Mouse (Mus musculus): Measurements from ENCODE around the gene Tox2. TPM values are rescaled to one million over a fixed set of nuclear protein-coding genes. Genes with fewer than 3 reads are reported as not detected.

Tox2 gene
- polyA plus RNA-seq, 1 experiment: 4.5 TPM

DNA sequence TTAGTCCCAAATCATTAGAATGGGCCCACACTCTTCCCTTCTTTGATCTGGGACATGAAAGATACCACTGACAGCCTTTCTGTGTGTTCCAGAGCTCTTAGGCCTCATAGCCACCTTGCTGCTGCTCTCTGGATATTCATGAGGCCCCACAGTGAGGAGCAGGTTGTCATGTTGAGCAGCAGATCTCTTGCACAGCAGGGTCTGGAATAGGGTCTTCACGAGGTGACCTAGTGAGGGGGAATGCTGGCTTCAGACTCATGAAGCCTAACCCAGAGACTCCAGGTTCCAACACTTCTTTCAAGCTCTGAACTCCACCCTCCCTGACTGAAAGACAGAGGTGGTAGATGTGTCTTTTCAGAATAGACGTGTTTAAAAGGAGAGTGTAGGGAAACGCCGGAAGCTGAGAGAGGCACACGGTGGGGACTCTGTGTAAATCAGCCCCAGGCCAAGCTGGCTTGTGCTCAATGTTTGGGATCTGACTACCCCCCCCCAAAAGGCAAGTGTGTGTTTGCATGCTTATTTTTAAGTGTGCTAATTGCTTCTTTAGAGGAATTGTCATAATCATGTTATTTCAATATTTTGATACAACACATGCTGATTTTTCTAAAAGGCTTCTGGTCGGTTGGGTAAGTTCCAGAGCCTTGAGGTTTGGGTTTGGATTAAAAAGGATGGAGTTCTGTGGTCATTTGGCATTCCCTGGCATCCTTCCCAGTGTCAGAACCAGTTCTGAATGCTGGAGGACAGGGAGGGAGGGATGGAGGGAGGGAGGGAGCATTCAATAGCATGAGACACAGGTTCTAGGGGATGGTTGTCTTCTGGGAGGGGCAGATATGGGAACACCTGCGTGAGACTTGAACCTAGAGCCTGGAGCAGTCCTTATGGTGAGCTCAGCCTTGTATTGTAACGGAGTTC is 68.9 kb downstream of the Tox2 start:
- Histone ChIP-seq H3K36me3 (replicated peaks; ENCODE audit: low read length) (no peaks in the 10 kb centered on the region), H3K9me3 (no peaks in the 10 kb centered on the region), H3K27me3 (replicated peaks) (peaks cover 80% of the 10 kb centered on the region), H3K4me1 (peaks cover 10% of the 10 kb centered on the region), H3K4me3 (replicated peaks) (no peak overlapping the region)
- TF ChIP-seq FLI1 (IDR thresholded peaks at IDR 0.05; ENCODE audit: low read length): no peak
- no peak for TF ChIP-seq GATA1 (IDR thresholded peaks at IDR 0.05; ENCODE audit: borderline replicate concordance, low read length)

DNA sequence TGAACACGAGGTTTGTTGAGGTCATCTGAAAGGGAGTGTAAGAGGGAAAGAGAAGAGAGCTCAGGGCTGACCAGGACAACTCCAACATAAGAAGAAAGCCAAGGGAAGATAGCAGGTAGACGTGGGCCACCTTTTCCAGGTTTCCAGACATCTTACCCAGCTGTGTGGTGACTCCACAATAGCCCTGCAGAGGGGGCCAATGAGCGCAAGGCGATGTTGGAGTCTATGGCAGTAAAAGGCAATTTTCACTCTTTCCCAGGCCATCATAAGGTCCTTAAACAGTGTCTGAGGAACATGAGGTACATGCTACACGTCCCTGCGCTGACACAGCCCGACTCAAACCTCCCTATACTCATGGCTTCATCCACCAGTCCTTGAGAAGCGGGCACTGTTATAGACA is 70.9 kb downstream of the Tox2 start:
- H3K4me3 ChIP-seq (replicated peaks): no peak overlapping the region
- peaks cover 3% of the 10 kb centered on the region; the same call in 1 of the 2 replicates for H3K9me3 ChIP-seq
- peaks cover 18% of the 10 kb centered on the region for H3K4me1 ChIP-seq
- peaks cover 80% of the 10 kb centered on the region for H3K27me3 ChIP-seq (replicated peaks)
- TF ChIP-seq GATA1 (IDR thresholded peaks at IDR 0.05; ENCODE audit: borderline replicate concordance, low read length): no peak
- no peak for TF ChIP-seq FLI1 (IDR thresholded peaks at IDR 0.05; ENCODE audit: low read length)
- H3K36me3 ChIP-seq (replicated peaks; ENCODE audit: low read length): no peaks in the 10 kb centered on the region

DNA sequence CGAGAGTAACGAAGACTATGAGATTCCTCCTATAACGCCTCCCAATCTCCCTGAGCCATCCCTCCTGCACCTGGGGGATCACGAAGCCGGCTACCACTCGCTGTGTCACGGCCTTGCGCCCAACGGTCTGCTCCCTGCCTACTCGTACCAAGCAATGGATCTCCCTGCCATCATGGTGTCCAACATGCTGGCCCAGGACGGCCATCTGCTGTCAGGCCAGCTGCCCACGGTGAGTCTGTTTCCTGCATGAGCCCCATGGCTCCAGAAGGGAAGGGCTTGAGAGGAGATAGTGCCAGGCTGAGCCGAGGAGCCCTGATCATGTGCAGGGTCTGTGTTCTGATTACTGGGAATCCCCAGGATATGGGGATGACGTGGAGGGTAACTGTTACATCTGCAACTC is 73.1 kb downstream of the Tox2 start:
- Histone ChIP-seq H3K27me3 (replicated peaks) (peaks cover 85% of the 10 kb centered on the region), H3K36me3 (replicated peaks; ENCODE audit: low read length) (no peaks in the 10 kb centered on the region), H3K4me3 (replicated peaks) (peak overlapping the region; percentile 46), H3K9me3 (peaks cover 3% of the 10 kb centered on the region; the same call in 1 of the 2 replicates), H3K4me1 (peaks cover 18% of the 10 kb centered on the region)
- no peak for TF ChIP-seq GATA1 (IDR thresholded peaks at IDR 0.05; ENCODE audit: borderline replicate concordance, low read length)
- no peak for TF ChIP-seq FLI1 (IDR thresholded peaks at IDR 0.05; ENCODE audit: low read length)

DNA sequence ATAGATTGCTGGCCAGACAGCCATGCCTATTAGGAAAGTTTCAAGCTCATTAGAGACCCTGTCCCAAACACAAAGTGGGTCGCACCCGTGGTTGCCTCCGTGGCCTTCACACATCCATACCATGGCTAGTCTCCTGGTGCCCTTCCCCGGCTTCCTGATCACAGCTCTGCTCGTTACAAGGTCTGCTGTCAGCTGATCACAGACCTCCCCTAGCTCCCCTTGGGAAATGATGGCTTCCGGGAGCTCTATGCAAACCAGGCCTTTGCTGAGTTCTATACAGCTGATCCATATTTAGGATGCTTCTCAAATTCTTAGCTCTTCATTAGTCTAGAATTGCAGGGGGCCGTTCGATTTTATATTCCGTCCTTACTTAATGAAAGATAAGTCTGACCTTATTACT is 75.1 kb downstream of the Tox2 start:
- Histone ChIP-seq H3K36me3 (replicated peaks; ENCODE audit: low read length) (no peaks in the 10 kb centered on the region), H3K9me3 (peaks cover 3% of the 10 kb centered on the region; the same call in 1 of the 2 replicates), H3K27me3 (replicated peaks) (peaks cover 86% of the 10 kb centered on the region), H3K4me1 (peaks cover 18% of the 10 kb centered on the region), H3K4me3 (replicated peaks) (no peak overlapping the region)
- TF ChIP-seq GATA1 (IDR thresholded peaks at IDR 0.05; ENCODE audit: borderline replicate concordance, low read length): no peak
- no peak for TF ChIP-seq FLI1 (IDR thresholded peaks at IDR 0.05; ENCODE audit: low read length)

DNA sequence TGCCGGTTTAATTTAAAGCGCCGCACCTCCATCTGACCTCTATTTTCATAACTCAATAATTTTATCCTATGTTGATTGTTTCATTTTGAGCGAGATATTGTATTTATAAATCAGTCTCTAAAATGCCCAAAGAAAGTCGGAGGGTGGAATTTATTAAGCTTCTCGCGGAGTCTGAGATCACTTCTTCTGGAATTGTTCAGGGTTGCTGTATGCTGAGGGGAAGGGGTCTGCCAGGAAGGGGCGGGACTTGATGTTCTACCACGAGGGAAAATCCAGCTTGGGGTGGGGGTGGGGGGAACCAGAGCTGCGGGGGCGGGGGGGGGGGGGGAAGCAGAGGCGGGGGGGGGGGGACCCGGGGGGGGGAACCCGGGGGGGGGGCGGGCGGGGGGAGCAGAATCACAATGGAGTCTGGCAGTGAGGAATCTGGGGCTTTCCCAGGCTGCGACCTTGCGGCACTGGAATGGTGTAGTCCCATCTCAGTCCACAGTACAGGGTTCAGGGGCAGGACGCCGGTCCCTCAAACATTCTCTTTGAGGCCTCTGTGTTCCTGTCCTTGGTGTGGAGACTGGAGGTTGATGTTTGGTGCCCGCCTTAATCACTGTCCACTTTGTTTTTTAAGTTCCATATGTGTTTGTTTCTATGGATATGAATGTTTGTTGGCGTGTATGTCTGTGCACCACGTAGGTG is 77.9 kb downstream of the Tox2 start:
- Histone ChIP-seq H3K4me3 (replicated peaks) (no peak overlapping the region), H3K4me1 (peaks cover 20% of the 10 kb centered on the region), H3K36me3 (replicated peaks; ENCODE audit: low read length) (no peaks in the 10 kb centered on the region), H3K9me3 (peaks cover 3% of the 10 kb centered on the region; the same call in 1 of the 2 replicates), H3K27me3 (replicated peaks) (peaks cover 81% of the 10 kb centered on the region)
- TF ChIP-seq GATA1 (IDR thresholded peaks at IDR 0.05; ENCODE audit: borderline replicate concordance, low read length) (no peak), FLI1 (IDR thresholded peaks at IDR 0.05; ENCODE audit: low read length) (no peak)

DNA sequence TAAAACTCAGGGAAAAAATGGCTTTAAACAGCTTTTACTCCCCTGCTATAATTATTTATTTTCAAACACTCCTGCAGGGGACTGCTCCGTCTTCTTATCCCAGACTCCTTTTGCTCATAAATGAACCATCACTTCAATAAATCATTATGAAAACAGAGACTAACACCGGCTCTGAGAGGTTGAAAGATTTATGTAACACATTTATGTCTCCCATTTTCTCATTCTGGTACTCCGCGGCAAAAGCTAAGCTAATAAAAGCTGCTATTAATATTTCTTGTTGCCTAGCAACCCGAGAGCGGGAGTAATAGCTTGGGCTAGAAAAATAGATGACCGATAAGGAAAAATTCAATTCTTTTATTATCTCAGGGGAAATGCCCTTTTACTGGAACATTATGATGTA is 81.9 kb downstream of the Tox2 start:
- TF ChIP-seq GATA1 (IDR thresholded peaks at IDR 0.05; ENCODE audit: borderline replicate concordance, low read length) (no peak), FLI1 (IDR thresholded peaks at IDR 0.05; ENCODE audit: low read length) (no peak)
- Histone ChIP-seq H3K9me3 (no peaks in the 10 kb centered on the region), H3K27me3 (replicated peaks) (peaks cover 85% of the 10 kb centered on the region)

DNA sequence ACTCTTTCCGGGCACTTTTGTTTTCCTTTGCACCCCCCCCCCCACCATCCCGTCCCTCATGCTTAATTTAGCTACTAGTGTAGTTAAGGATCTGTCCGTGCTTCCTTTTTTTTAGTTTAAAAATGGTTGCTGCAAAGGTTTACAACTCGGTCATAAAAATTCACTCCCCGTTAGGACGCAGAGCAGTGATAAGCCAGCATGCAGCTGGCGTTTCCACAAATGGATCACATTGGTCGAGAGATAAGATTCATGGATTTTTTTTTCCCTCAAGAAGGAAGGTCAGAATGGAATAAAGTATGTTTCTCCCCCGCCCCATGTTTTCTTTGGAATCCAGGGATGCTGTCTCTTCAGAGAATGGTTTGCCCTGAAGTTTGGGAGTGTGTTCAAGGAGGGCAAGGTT is 82.4 kb downstream of the Tox2 start:
- H3K9me3 ChIP-seq: no peaks in the 10 kb centered on the region
- peaks cover 85% of the 10 kb centered on the region for H3K27me3 ChIP-seq (replicated peaks)
- H3K4me1 ChIP-seq: peaks cover 3% of the 10 kb centered on the region; the same call in 1 of the 2 replicates
- TF ChIP-seq GATA1 (IDR thresholded peaks at IDR 0.05; ENCODE audit: borderline replicate concordance, low read length): no peak
- TF ChIP-seq FLI1 (IDR thresholded peaks at IDR 0.05; ENCODE audit: low read length): no peak
- no peaks in the 10 kb centered on the region for H3K36me3 ChIP-seq (replicated peaks; ENCODE audit: low read length)
- no peak overlapping the region for H3K4me3 ChIP-seq (replicated peaks)

More for the DNA sequence above, 81.9 kb downstream of the Tox2 start:
- Histone ChIP-seq H3K4me3 (replicated peaks) (no peak overlapping the region), H3K36me3 (replicated peaks; ENCODE audit: low read length) (no peaks in the 10 kb centered on the region), H3K4me1 (peaks cover 3% of the 10 kb centered on the region; the same call in 1 of the 2 replicates)

GRCm38 (mm10) chr2:163285762-163286161 is 82.8 kb downstream of the Tox2 start:
- H3K4me1 ChIP-seq: peaks cover 3% of the 10 kb centered on the region; the same call in 1 of the 2 replicates
- H3K9me3 ChIP-seq: no peaks in the 10 kb centered on the region
- H3K27me3 ChIP-seq (replicated peaks): peaks cover 88% of the 10 kb centered on the region
- no peak for TF ChIP-seq FLI1 (IDR thresholded peaks at IDR 0.05; ENCODE audit: low read length)
- no peak for TF ChIP-seq GATA1 (IDR thresholded peaks at IDR 0.05; ENCODE audit: borderline replicate concordance, low read length)
- no peaks in the 10 kb centered on the region for H3K36me3 ChIP-seq (replicated peaks; ENCODE audit: low read length)
- H3K4me3 ChIP-seq (replicated peaks): no peak overlapping the region

GRCm38 (mm10) chr2:163288881-163289379 is 86.0 kb downstream of the Tox2 start:
- Histone ChIP-seq H3K4me1 (peaks cover 3% of the 10 kb centered on the region; the same call in 1 of the 2 replicates), H3K9me3 (peaks cover 14% of the 10 kb centered on the region), H3K4me3 (replicated peaks) (no peak overlapping the region), H3K27me3 (replicated peaks) (peaks cover 83% of the 10 kb centered on the region), H3K36me3 (replicated peaks; ENCODE audit: low read length) (no peaks in the 10 kb centered on the region)
- no peak for TF ChIP-seq GATA1 (IDR thresholded peaks at IDR 0.05; ENCODE audit: borderline replicate concordance, low read length)
- TF ChIP-seq FLI1 (IDR thresholded peaks at IDR 0.05; ENCODE audit: low read length): no peak

All from megakaryocyte, embryonic 14.5 days (primary cell).